Mouse (Mus musculus): Measurements from ENCODE around the gene Reep6.

Gene Reep6

GRCm38 (mm10) chr10:80301256-80302081 lies 28.3 kb upstream of the Reep6 start:
- DNase-seq (ENCODE audit: low spot score), result no peak

DNA sequence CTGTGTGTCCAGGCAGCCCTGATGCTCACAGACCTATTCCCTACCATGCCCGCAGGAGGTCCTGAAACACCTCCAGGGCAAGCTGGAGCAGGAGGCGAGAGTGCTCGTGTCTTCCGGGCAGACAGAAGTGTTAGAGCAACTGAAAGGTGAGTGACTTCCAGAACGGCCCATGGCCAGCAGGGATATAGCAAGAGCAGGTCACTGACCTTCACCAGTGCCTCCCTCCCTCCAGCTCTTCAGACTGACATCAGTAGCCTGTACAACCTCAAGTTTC lies 27.7 kb upstream of the Reep6 start:
- no peak for DNase-seq (ENCODE audit: low spot score)

DNA sequence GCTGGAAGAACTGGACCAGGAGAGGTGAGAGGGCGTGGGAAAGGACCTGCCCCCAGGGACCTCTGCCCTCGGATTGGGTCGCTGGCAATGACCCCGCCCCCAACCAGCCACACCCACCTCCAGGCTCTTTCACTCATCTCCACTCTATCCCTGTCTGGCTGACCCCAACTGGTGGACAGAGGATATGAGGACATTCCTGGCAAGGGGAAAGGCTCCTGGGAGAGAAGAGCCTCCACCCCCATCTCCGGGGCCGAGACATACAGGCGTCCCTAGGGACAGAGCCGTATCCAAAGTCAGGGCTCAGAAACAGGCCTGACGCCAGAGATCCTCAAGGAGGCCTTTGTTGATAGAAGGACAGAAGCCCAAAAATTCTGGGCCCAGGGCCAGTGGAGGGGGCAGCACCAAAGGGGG lies 27.3 kb upstream of the Reep6 start:
- DNase-seq (ENCODE audit: low spot score), result peak; percentile 75

- no peak for DNase-seq (ENCODE audit: low spot score)
These were observed 25.3 kb upstream of the Reep6 start for GRCm38 (mm10) chr10:80304458-80304857.

DNA sequence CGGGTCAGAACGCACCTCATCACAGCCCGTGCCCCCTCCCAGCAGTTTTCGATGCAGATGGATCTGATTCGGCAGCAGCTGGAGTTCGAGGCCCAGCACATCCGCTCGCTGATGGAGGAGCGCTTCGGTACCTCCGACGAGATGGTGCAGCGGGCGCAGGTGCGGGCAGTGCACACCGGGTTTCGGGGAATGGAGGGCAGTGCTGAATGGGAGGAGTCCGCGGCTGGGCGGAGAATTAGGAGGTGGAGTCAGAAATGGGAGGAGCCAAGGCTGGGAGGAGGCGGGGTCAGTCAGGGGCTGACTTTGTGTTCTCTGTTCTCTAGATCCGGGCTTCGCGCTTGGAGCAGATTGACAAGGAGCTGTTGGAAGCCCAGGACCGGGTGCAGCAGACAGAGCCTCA lies 24.9 kb upstream of the Reep6 start:
- DNase-seq (ENCODE audit: low spot score), result no peak

DNA sequence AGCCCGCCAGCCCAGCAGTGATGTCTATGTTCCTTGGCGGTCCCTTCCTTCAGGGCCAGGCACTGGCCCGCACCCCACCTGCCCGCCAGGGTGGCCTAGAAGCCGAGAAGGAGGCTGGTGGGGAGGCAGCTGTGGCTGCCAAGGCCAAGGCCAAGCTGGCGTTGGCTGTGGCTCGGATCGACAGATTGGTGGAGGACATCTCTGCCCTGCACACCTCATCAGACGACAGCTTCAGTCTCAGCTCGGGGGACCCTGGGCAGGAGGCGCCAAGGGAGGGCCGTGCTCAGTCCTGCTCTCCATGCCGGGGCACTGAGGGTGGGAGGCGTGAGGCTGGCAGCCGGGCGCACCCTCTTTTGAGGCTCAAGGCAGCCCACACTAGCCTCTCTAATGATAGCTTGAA lies 18.2 kb upstream of the Reep6 start:
- no peak for DNase-seq (ENCODE audit: low spot score)

- DNase-seq (ENCODE audit: low spot score), result no peak
These were observed 16.9 kb upstream of the Reep6 start for GRCm38 (mm10) chr10:80312586-80313504.

DNA sequence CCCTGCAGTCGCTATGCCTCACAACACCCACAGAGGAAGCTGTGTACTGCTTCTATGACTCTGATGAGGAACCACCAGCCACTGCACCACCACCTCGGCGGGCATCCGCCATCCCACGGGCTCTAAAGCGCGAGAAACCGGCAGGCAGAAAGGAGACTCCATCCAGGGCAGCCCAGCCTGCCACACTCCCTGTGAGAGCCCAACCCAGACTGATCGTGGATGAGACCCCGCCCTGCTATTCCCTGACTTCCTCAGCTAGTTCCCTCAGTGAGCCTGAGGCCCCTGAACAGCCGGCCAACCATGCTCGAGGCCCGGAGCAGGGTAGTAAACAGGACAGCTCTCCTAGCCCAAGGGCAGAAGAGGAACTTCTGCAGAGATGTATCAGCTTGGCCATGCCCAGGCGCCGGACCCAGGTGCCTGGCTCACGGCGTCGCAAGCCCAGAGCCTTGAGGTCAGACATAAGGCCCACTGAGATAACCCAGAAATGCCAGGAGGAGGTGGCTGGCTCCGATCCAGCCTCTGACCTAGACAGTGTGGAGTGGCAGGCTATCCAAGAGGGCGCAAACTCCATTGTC lies 16.0 kb upstream of the Reep6 start:
- no peak for DNase-seq (ENCODE audit: low spot score)

GRCm38 (mm10) chr10:80314494-80315001 lies 15.2 kb upstream of the Reep6 start:
- no peak for DNase-seq (ENCODE audit: low spot score)

- DNase-seq (ENCODE audit: low spot score), result no peak
These were observed 14.4 kb upstream of the Reep6 start for GRCm38 (mm10) chr10:80315315-80315714.

DNA sequence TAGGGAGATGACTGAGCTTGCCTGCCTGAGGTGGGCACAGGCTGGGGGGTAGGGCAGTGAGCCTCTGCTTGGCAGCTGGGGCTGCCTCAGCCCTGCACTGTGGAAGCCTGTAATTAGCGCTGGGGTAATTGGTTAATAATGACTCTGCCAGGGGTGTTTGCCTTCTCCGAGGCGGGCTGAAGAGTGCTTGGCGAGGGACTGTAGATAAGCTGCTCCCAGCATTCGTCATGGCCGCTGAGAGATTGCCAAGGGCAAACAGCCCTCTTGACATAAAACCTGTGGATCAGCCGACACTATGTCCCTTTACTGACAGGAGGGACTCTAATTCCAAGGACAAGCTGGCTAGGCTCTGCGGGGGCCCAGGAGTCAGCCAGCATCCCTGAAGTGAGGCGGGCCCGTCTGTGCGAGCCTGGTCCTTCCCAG lies 13.4 kb upstream of the Reep6 start:
- DNase-seq (ENCODE audit: low spot score), result no peak

DNA sequence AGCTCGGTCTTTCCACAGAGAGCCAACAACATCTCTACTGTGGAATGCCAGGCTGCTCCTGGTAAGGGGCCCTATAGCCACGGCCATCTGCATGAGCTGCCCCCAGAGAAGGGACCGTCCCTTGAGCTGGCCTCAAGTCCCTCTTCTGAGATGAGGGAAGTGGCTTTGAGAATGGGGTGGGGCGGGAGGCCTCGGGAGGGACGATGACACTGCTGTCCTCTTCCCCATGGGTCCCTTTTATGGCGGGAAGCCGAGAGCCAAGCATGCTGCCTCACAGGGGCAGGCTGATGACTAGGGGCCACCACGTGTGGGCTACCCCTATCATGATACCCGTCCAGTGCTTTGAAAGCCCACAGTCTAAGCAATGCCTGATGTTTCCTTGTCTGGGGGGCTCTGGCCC lies 12.7 kb upstream of the Reep6 start:
- no peak for DNase-seq (ENCODE audit: low spot score)

- DNase-seq (ENCODE audit: low spot score), result peak; percentile 96
These were observed 9.4 kb upstream of the Reep6 start, which contains the start of gene 2310011J03Rik for GRCm38 (mm10) chr10:80320340-80320760. TSS of gene 2310011J03Rik (minus strand) at chr10:80320537.

GRCm38 (mm10) chr10:80321014-80321669 lies 8.6 kb upstream of the Reep6 start:
- no peak for DNase-seq (ENCODE audit: low spot score)

DNA sequence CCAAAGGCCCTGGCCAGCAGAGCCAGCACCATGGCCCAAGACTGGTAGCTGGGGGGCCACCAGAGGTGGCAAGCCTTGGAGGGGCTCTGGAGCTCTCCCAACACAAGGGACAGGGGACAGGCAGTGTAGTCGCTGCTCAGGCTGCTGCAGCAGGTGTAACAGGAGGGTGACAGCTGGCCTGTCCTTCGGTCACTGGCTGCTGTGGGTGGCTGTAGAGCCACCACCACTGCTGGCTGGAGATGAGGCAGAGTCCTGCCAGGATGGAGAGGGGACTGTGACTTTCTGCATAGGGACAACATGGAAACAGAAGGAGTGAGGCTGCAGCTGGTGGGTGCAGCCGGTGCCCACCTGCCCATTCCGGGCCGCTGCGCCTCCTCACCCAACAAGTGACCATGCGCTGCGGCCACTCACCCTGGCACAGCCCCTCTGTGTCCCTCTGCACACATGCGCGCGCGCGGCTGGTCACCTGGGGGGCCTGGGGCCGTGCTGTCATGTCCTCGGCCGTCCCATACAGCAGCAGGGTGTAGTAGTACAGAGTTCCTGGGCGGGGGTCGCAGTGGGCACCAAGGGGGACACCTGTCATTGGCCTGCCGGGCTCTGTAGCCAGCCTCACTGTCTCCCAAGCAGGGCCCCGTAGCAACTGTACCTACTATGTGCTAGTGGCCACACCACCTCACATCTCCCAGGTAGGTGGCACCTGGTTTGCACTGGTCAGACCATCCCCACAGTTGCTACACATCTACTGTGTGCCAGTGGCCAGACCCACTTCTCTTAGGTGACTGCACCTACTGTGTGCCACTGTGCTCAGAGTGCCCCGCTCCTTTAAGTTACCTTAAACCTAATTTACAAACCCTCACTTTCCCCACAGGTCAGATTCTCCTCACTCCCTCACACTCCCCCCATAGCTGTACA lies 7.8 kb upstream of the Reep6 start:
- DNase-seq (ENCODE audit: low spot score), result no peak

DNA sequence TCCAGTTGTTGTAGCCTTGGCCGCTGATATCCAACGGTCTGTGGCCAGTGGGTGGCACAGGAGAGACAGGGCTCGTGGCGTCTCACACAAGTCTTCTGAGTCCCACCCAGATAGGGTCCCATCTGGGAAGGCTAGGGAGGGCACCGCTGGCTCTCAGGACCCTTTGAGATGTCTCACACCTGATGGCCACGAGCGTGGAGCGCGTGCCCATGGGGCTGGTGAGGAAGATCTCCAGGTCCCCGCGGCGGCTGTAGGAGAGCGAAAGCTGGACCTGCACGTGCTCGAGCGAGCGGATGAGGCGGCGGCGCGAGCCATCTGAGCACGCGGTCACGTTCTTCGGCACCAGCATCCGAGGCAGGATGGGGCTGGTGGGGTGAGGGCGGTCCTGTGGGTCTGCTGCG lies 6.9 kb upstream of the Reep6 start:
- DNase-seq (ENCODE audit: low spot score), result peak; percentile 60

DNA sequence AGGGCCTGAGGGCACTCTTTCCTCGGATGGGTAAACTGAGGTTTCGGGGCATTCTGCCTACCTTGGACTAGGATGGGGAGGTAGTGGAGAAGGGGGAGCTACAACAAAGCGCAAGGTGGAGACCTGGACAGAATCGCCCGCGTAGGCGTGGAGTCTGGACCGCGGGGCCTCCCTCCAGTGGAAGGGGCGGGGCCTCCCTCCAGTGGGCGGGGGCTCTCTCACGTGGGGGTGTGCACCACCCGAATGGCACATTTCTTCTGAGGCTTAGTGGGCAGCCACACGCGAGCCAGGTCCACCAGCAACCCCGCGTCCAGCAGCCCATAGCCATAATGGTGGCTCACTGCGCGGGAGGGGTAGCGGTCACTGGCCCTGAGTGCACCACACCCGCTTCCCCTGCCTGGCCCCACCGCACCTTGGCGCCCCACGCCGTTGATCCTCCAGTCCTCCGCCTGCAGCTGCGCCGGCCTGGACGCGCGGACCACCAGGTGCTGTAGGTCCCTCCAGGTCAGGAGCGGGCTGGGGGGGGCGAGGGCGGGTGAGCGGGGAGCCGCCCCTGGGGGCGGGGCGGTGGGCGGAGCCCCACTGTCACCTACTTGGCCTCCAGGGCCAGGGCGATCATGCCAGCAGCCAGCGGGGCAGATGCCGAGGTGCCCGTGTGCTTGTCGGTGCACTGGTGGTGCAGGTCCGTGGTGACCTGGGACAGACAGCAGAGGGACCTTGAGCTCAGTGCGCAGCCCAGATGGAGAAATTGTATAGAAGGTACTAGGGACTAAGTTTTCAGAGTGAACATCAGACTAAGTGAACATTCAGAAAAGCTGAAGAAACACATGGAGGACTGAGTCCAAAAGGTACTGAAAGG lies 6.3 kb upstream of the Reep6 start:
- DNase-seq (ENCODE audit: low spot score), result peak; percentile 46

GRCm38 (mm10) chr10:80324120-80325037 lies 5.4 kb upstream of the Reep6 start:
- DNase-seq (ENCODE audit: low spot score), result no peak

DNA sequence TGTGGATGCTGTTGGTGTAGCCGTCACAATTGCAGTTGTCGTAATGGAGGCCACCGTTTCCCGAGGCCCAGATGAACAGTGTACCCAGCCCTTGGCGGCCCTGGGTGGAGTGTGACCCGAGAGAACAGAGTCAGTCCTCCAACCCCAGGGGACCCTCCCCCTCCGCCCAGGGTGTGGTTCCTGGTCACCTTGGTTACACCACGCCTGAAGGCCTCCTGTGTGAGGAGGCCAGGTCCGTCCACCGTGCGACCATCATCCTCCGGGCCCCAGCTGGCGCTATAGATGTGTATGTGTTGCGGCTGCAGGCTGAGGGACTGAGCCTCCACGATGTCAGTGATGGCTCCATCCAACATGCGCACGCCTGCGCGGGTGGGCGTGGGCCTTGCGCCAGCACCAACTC lies 4.7 kb upstream of the Reep6 start:
- no peak for DNase-seq (ENCODE audit: low spot score)
